Mouse (Mus musculus) spleen, adult 2 months (tissue): ENCODE data around the gene Ccdc42.

Experiments used
- CTCF ChIP-seq: fragments of 200-500 bp; IDR thresholded peaks from 2 replicates; pipeline ENCODE4 v1.5.1; 2011; ENCODE audit warnings: mild to moderate bottlenecking, inconsistent platforms; ENCODE audit not compliant: insufficient read depth, insufficient read length, insufficient replicate concordance; ENCODE audit errors: extremely low read depth
- POLR2A ChIP-seq: fragments of 200-500 bp; IDR thresholded peaks from 2 replicates; pipeline ENCODE4 v1.6.1; 2011; ENCODE audit warnings: low read depth, low read length, inconsistent platforms

- no peak for TF ChIP-seq POLR2A
- TF ChIP-seq CTCF, result no peak
Observed at GRCm38 (mm10) chr11:68641361-68641760, 54.5 kb downstream of the Ccdc42 start.
